Mouse (Mus musculus) spleen, postnatal 4 days (tissue): ENCODE data around the gene Patl1.
"Not testable (repeated sequence)": the region's sequence is repeated elsewhere in the genome, so short reads cannot be mapped to it uniquely, and the experiment has no call there.

Experiments used
- DNase-seq, 2 experiments: peaks; one replicate each; pipeline ENCODE4 v3.0.0; 2022; ENCODE audit warnings: low spot score in 2 of 2

Gene Patl1

GRCm38 (mm10) chr19:11966201-11966636, 54.0 kb downstream of the Patl1 start:
- peak; percentile 47 to 79 for DNase-seq

GRCm38 (mm10) chr19:11969155-11970050, 57.2 kb downstream of the Patl1 start:
- DNase-seq: no peak

GRCm38 (mm10) chr19:11973511-11974222, 61.5 kb downstream of the Patl1 start:
- DNase-seq: no peak

- DNase-seq: no peak
Observed at GRCm38 (mm10) chr19:11974223-11974540, 62.0 kb downstream of the Patl1 start.

GRCm38 (mm10) chr19:11975683-11976082, 63.5 kb downstream of the Patl1 start:
- no peak for DNase-seq

- DNase-seq: no peak
Observed at GRCm38 (mm10) chr19:11977363-11977762, 65.2 kb downstream of the Patl1 start.

- DNase-seq: no peak
Observed at GRCm38 (mm10) chr19:11980471-11980870, 68.3 kb downstream of the Patl1 start.

- DNase-seq: not testable (repeated sequence)
Observed at GRCm38 (mm10) chr19:11984614-11985013, 72.4 kb downstream of the Patl1 start.

GRCm38 (mm10) chr19:11987841-11988240, 75.6 kb downstream of the Patl1 start:
- no peak for DNase-seq

- DNase-seq: no peak
Observed at GRCm38 (mm10) chr19:11989334-11989733, 77.1 kb downstream of the Patl1 start.

- no peak for DNase-seq
Observed at GRCm38 (mm10) chr19:11992034-11992433, 79.8 kb downstream of the Patl1 start.

GRCm38 (mm10) chr19:11992441-11993029, 80.3 kb downstream of the Patl1 start:
- DNase-seq: no peak
